Mouse (Mus musculus) ES-E14 (cell line): Measurements from ENCODE around the gene Zfp385a. TPM values are rescaled to one million over a fixed set of nuclear protein-coding genes. Genes with fewer than 3 reads are reported as not detected.

Experiments used
- DNase-seq: peaks from one replicate; pipeline ENCODE4 v3.0.0-alpha.2; 2013; ENCODE audit warnings: low read depth, low spot score
- H3K27ac ChIP-seq: 2 replicates; pipeline ENCODE4 v1.5.1; 2012; ENCODE audit warnings: low read depth, mild to moderate bottlenecking, low read length, moderate library complexity, mixed read lengths; ENCODE audit not compliant: poor library complexity, insufficient read depth, severe bottlenecking
- H3K36me3 ChIP-seq: 2 replicates; pipeline ENCODE4 v1.6.1; 2012; ENCODE audit warnings: mild to moderate bottlenecking, low read length, moderate library complexity, mixed read lengths; ENCODE audit not compliant: control insufficient read depth, poor library complexity, insufficient read depth, severe bottlenecking
- H3K4me1 ChIP-seq, 2 experiments: fragments of 150-350 bp in 1 of 2; sonication (generic) in 1 of 2; 2 replicates each; pipeline ENCODE4 v1.6.1; 2012; ENCODE audit warnings: low read length in 2 of 2, mild to moderate bottlenecking in 1 of 2, mixed read lengths in 1 of 2; ENCODE audit not compliant: control insufficient read depth in 2 of 2, insufficient read depth in 2 of 2, poor library complexity in 1 of 2
- H3K4me3 ChIP-seq, 2 experiments: fragments of 150-350 bp in 1 of 2; sonication (generic) in 1 of 2; 2 replicates each; pipeline ENCODE4 v1.5.1; 2012; ENCODE audit warnings: low read length in 2 of 2, low read depth in 1 of 2, mild to moderate bottlenecking in 1 of 2, mixed read lengths in 1 of 2; ENCODE audit not compliant: insufficient read depth in 1 of 2, poor library complexity in 1 of 2, severe bottlenecking in 1 of 2
- H3K9ac ChIP-seq: 2 replicates; pipeline ENCODE4 v1.6.1; 2012; ENCODE audit warnings: low read depth, mild to moderate bottlenecking, low read length, mixed read lengths; ENCODE audit not compliant: poor library complexity, insufficient read depth, severe bottlenecking
- H3K9me3 ChIP-seq: fragments of 150-350 bp; sonication (generic); 2 replicates; pipeline ENCODE4 v1.6.1; 2012; ENCODE audit warnings: low read depth, mild to moderate bottlenecking, low read length; ENCODE audit not compliant: control insufficient read depth, insufficient read depth
- CHD2 ChIP-seq: IDR thresholded peaks from 2 replicates; pipeline ENCODE4 v1.6.1; 2014; ENCODE audit warnings: mild to moderate bottlenecking, low read depth, low read length, inconsistent platforms
- HCFC1 ChIP-seq: IDR thresholded peaks from 2 replicates; pipeline ENCODE4 v1.6.1; 2012; ENCODE audit warnings: low read length, inconsistent platforms, borderline replicate concordance; ENCODE audit not compliant: insufficient read depth
- MAFK ChIP-seq: IDR thresholded peaks from 2 replicates; pipeline ENCODE4 v1.6.1; 2014; ENCODE audit warnings: mild to moderate bottlenecking, low read depth, low read length, inconsistent platforms; ENCODE audit not compliant: insufficient read depth
- ZC3H11A ChIP-seq: IDR thresholded peaks from 2 replicates; pipeline ENCODE4 v1.6.1; 2012; ENCODE audit warnings: low read depth, mild to moderate bottlenecking, inconsistent platforms, low read length, borderline replicate concordance
- ZNF384 ChIP-seq: IDR thresholded peaks from 2 replicates; pipeline ENCODE4 v1.6.1; 2012; ENCODE audit warnings: low read depth, low read length, inconsistent platforms
- in situ Hi-C, 2 experiments: fragments of 600-800 bp; cut with MboI; formaldehyde crosslinking; loops; one replicate each; pipeline ENCODE4 v1.15.1; 2025; ENCODE audit warnings: low sequenced_read_pairs in 2 of 2, inconsistent platforms in 1 of 2; ENCODE audit not compliant: unreplicated experiment in 2 of 2
- total RNA-seq: library from RNA; depleted of rRNA; stranded (reverse); fragments of 300-350 nt; gene quantifications from 2 replicates; pipeline ENCODE4 v1.2.3, GENCODE M21; 2012

Gene Zfp385a
- total RNA-seq, 1 experiment = 5.9 TPM

GRCm38 (mm10) chr15:103364761-103365160 lies 24.9 kb upstream of the Zfp385a start:
- TF ChIP-seq ZC3H11A (no peak), CHD2 (no peak), ZNF384 (no peak), MAFK (no peak), HCFC1 (no peak)
- Histone ChIP-seq H3K36me3 (no peaks in the 10 kb centered on the region; the same call in 1 of the 2 replicates), H3K9ac (peak overlapping the region; percentile 81; the same call in 1 of the 2 replicates), H3K4me1 (peaks cover 17 to 29% of the 10 kb centered on the region in 2 experiments), H3K4me3 (peak overlapping the region; percentile 80 to 97), H3K9me3 (no peaks in the 10 kb centered on the region), H3K27ac (peak overlapping the region; percentile 48; the same call in 1 of the 2 replicates)
- in situ Hi-C loops = no loop called here
- no peak for DNase-seq

- Histone ChIP-seq H3K4me1 (peaks cover 17 to 24% of the 10 kb centered on the region in 2 experiments), H3K27ac (peak overlapping the region; percentile 48; the same call in 1 of the 2 replicates), H3K4me3 (peak overlapping the region; percentile 80 to 97; a peak in 3 of 4 replicates), H3K36me3 (no peaks in the 10 kb centered on the region; the same call in 1 of the 2 replicates), H3K9me3 (no peaks in the 10 kb centered on the region), H3K9ac (no peak overlapping the region; the same call in 1 of the 2 replicates)
- DNase-seq = no peak
- TF ChIP-seq MAFK = no peak
- no peak for TF ChIP-seq ZNF384
- no peak for TF ChIP-seq ZC3H11A
- no peak for TF ChIP-seq CHD2
- TF ChIP-seq HCFC1 = no peak
- in situ Hi-C loops = no loop called here
Observed at GRCm38 (mm10) chr15:103363809-103364208, 23.9 kb upstream of the Zfp385a start.

- DNase-seq = no peak
- Histone ChIP-seq H3K4me3 (no peak overlapping the region), H3K4me1 (peaks cover 17 to 19% of the 10 kb centered on the region in 2 experiments), H3K9me3 (no peaks in the 10 kb centered on the region), H3K9ac (no peak overlapping the region; the same call in 1 of the 2 replicates), H3K27ac (no peak overlapping the region), H3K36me3 (peaks cover 3% of the 10 kb centered on the region; the same call in 1 of the 2 replicates)
- in situ Hi-C loops = no loop called here
- TF ChIP-seq ZC3H11A (no peak), HCFC1 (no peak)
Observed at GRCm38 (mm10) chr15:103362950-103363349, 23.1 kb upstream of the Zfp385a start.

GRCm38 (mm10) chr15:103362333-103362732 lies 22.4 kb upstream of the Zfp385a start:
- DNase-seq = no peak
- peaks cover 16 to 17% of the 10 kb centered on the region in 2 experiments for H3K4me1 ChIP-seq
- TF ChIP-seq CHD2 = no peak
- no peak for TF ChIP-seq MAFK
- TF ChIP-seq ZNF384 = no peak
- no peak for TF ChIP-seq HCFC1
- no peak for TF ChIP-seq ZC3H11A
- H3K36me3 ChIP-seq = peaks cover 3% of the 10 kb centered on the region; the same call in 1 of the 2 replicates
- no peak overlapping the region for H3K27ac ChIP-seq
- no peak overlapping the region for H3K9ac ChIP-seq
- H3K9me3 ChIP-seq = no peaks in the 10 kb centered on the region
- in situ Hi-C loops = no loop called here
- no peak overlapping the region for H3K4me3 ChIP-seq

GRCm38 (mm10) chr15:103361269-103361668 lies 21.4 kb upstream of the Zfp385a start:
- no peak overlapping the region for H3K27ac ChIP-seq
- peaks cover 9% of the 10 kb centered on the region for H3K36me3 ChIP-seq
- in situ Hi-C loops = no loop called here

More at GRCm38 (mm10) chr15:103361269-103361668, 21.4 kb upstream of the Zfp385a start:
- H3K4me1 ChIP-seq = peaks cover 13 to 15% of the 10 kb centered on the region in 2 experiments
- DNase-seq = no peak
- TF ChIP-seq ZC3H11A (no peak), ZNF384 (no peak)
- no peak overlapping the region for H3K9ac ChIP-seq
- no peak overlapping the region for H3K4me3 ChIP-seq
- H3K9me3 ChIP-seq = no peaks in the 10 kb centered on the region
